Mouse (Mus musculus) NIH3T3 (cell line): ENCODE results near the gene Dcaf8.
A peak's percentile ranks its signal among the peaks of the same experiment; 100 is the strongest.
"Not testable (repeated sequence)": the region's sequence is repeated elsewhere in the genome, so short reads cannot be mapped to it uniquely, and the experiment has no call there.

ENCODE experiments used
- DNase-seq: peaks from one replicate; pipeline ENCODE4 v3.0.0-alpha.2; 2012; ENCODE audit warnings: low read depth

Dcaf8 gene

GRCm38 (mm10) chr1:172219451-172220406 lies 71.8 kb downstream of the Dcaf8 start, which contains the start of gene Casq1:
Gene Casq1 (minus strand): TSS chr1:172219868.
- no peak for DNase-seq

- peak; percentile 82 for DNase-seq
These were observed 72.5 kb downstream of the Dcaf8 start for GRCm38 (mm10) chr1:172220414-172220813.

DNA sequence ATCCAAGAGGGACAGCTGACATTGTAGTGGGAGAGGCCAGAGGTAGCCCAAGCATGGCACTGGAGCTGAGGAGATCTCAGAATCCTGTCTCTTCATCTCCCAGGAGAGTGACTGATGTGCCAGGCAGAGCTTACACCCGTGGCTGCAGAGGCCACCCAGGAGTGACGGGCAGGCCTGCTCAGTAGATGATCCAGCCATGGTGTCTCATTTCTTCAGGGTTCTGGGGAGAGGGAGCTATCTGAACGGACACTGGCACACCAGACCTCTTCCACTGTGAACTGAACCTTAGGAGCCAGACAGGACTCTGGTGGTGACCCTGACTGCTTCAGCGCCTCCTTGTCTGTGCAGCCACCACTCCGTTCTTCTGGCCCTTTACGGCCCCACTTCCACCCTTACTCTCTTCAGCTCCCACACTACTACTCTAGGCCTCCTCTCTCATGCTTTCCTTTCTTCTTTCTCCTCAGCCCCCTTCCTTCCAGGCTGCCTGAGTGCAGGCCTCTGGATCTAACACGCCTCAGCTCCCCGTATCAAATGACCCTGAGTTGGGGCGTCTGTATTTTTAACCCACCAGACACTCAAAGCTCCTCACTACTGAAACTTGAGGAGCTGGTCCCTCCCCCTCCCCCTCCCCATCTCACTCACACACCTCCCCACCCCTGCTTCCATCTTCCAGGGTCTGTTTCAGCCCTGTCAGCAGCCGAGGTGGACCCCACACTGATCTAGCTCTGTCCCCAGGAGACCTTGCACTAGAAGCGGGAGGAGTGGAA lies 73.6 kb downstream of the Dcaf8 start:
- no peak for DNase-seq

GRCm38 (mm10) chr1:172228209-172228608 lies 80.3 kb downstream of the Dcaf8 start:
- no peak for DNase-seq

GRCm38 (mm10) chr1:172229215-172229614 lies 81.3 kb downstream of the Dcaf8 start:
- DNase-seq: peak; percentile 35

DNA sequence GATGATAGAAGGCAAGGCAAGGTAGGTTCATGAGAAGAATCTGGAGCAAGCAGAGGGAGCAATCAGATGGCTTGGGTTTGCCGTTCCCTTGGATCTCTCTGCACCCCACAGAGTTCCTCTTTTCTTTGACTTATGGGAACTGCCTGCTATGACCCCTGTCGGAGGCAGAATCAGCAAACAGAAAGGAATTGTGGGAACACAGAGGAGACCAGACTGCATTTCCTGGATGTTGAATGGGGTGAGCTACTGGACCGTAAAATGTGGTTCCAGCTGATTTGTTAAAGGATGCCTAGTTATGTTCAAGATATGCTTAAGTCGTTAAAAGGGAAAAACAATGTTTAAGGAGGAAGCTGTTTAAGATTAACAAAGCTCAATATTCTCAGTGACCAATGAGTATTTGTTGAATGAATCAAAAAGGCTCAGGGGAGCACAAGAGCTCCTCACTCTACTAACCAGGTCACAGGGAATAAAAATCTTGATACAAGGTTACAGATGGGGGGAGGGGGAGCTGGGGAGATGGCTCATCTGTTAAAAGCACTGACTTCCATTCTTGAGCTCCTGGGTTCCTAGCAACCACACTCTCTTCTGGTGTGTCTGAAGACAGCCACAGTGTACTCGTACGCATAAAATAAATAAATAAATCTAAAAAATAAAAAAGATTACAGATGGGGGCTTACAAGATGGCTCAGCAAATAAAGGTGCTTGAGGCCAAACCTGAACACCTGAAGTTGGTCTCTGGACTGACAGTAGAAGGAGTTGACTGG lies 93.2 kb downstream of the Dcaf8 start:
- DNase-seq: no peak

DNA sequence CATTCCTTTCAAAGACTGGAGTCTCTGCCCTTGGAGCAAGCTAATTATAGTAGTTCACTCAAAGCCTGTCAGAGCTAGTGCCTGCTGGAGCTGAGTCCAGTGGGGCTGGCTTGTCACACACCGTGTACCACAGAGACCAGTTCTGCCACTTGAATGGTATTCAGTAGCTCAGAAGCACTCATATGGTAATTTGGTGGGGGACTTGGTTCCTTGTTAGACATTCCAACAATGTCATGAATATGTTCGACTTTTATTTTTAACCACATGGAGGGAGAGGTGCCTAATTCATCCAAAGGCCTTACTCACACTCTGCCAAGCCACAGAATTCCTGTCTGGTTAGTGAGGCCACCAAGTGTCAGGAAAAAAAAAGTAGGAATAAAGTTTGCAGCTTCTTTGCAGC lies 94.5 kb downstream of the Dcaf8 start:
- DNase-seq: peak; percentile 77

GRCm38 (mm10) chr1:172243547-172244205 lies 95.8 kb downstream of the Dcaf8 start:
- no peak for DNase-seq

DNA sequence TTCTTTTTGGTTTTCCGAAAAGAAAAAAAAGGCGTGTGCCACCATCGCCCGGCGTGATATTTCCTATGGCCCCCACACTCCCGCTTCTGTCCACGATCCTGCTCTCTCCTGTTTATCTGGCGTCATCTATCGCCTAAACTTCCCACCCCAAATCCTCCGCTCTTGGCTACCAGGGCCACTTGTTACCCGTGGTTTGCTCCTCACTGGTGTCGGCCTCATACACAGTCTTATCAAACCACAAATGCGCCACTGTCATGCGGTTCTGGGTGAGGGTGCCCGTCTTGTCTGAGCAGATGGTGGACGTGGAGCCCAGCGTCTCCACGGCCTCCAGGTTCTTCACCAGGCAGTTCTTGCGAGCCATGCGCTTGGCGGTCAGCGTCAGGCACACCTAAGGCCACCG lies 96.8 kb downstream of the Dcaf8 start:
- DNase-seq: not testable (repeated sequence)
